Mouse (Mus musculus) E14TG2a.4 (cell line): ENCODE measurements around the gene Brpf3.

Experiments used
- CTCF ChIP-seq: conservative IDR thresholded peaks from 2 replicates; pipeline ENCODE4 v1.5.1; 2014; ENCODE audit warnings: low read length
- POU5F1 ChIP-seq: IDR thresholded peaks from 2 replicates; pipeline ENCODE4 v1.6.1; 2014; ENCODE audit warnings: low read length, borderline replicate concordance

DNA sequence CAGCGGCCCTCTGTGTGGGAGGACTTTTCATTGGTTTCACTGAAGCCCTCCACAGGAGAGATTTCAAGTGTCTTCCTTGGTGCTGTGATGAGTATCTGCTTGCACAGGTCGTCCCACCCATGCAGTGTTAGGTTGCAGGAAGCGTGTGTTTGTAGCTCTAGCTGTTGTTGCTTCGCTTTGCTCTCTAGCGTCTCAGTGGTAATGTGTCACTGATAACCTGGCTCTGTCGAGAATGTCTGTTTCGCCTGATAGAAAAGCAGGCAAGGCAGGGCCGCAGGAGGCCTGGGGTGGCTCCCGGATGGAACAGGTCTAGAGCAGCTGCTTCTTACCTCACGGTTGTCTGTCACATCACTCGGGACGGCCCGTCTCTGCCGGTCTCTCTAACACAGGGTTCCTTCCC, 28.2 kb downstream of the Brpf3 start:
- TF ChIP-seq CTCF (no peak), POU5F1 (no peak)
